Mouse (Mus musculus) layer of hippocampus, adult 11-12 months (tissue): Measurements from ENCODE around the gene Otol1.
A peak's percentile ranks its signal among the peaks of the same experiment; 100 is the strongest.

ENCODE experiments used
- DNase-seq: peaks from one replicate; pipeline ENCODE4 v3.0.0; 2022; ENCODE audit warnings: low spot score

Gene Otol1

GRCm38 (mm10) chr3:70007313-70007712, at the start of gene Otol1:
Gene Otol1, plus strand, starts transcription at chr3:70007613.
- no peak for DNase-seq

- DNase-seq = no peak
Measured at GRCm38 (mm10) chr3:69962187-69962586, 45.2 kb upstream of the Otol1 start.

GRCm38 (mm10) chr3:69971482-69972097, 35.8 kb upstream of the Otol1 start:
- DNase-seq = no peak

GRCm38 (mm10) chr3:69978092-69978491, 29.3 kb upstream of the Otol1 start:
- no peak for DNase-seq

GRCm38 (mm10) chr3:69993806-69994205, 13.6 kb upstream of the Otol1 start:
- no peak for DNase-seq

GRCm38 (mm10) chr3:70001540-70001939, 5.9 kb upstream of the Otol1 start:
- no peak for DNase-seq

- no peak for DNase-seq
Measured at GRCm38 (mm10) chr3:70003126-70003764, 4.2 kb upstream of the Otol1 start.

- DNase-seq = no peak
Measured at GRCm38 (mm10) chr3:70003955-70004354, 3.5 kb upstream of the Otol1 start.

- no peak for DNase-seq
Measured at GRCm38 (mm10) chr3:70004379-70004778, 3.0 kb upstream of the Otol1 start.

- no peak for DNase-seq
Measured at GRCm38 (mm10) chr3:70012641-70013040, 5.2 kb downstream of the Otol1 start.

- no peak for DNase-seq
Measured at GRCm38 (mm10) chr3:70026605-70027004, 19.2 kb downstream of the Otol1 start.

- no peak for DNase-seq
Measured at GRCm38 (mm10) chr3:70029260-70029659, 21.8 kb downstream of the Otol1 start.

GRCm38 (mm10) chr3:70035593-70035992, 28.2 kb downstream of the Otol1 start:
- DNase-seq = peak; percentile 71
